Mouse (Mus musculus) c-Kit-positive CD71-positive TER-119-negative erythroid progenitor cells, embryonic 14.5 days (primary cell): ENCODE measurements around the gene Ddx4.
"Not testable (repeated sequence)": the region's sequence is repeated elsewhere in the genome, so short reads cannot be mapped to it uniquely, and the experiment has no call there.

Experiments
- DNase-seq: peaks from one replicate; pipeline ENCODE4 v3.0.0-alpha.2; 2013; ENCODE audit warnings: low read depth

Ddx4 gene

GRCm38 (mm10) chr13:112636498-112636897, 15.8 kb downstream of the Ddx4 start:
- no peak for DNase-seq

- DNase-seq, result no peak
These were observed 17.0 kb downstream of the Ddx4 start for GRCm38 (mm10) chr13:112635174-112635837.

GRCm38 (mm10) chr13:112625566-112625965, 26.7 kb downstream of the Ddx4 start:
- DNase-seq, result no peak

GRCm38 (mm10) chr13:112624622-112625021, 27.7 kb downstream of the Ddx4 start:
- no peak for DNase-seq

GRCm38 (mm10) chr13:112623656-112624055, 28.6 kb downstream of the Ddx4 start:
- no peak for DNase-seq

- DNase-seq, result no peak
These were observed 30.7 kb downstream of the Ddx4 start for GRCm38 (mm10) chr13:112621592-112621991.

GRCm38 (mm10) chr13:112608606-112609005, 43.7 kb downstream of the Ddx4 start:
- no peak for DNase-seq

- DNase-seq, result no peak
These were observed 47.9 kb downstream of the Ddx4 start for GRCm38 (mm10) chr13:112604411-112604810.

- no peak for DNase-seq
These were observed 48.4 kb downstream of the Ddx4 start for GRCm38 (mm10) chr13:112603839-112604238.

- DNase-seq, result no peak
These were observed 49.7 kb downstream of the Ddx4 start for GRCm38 (mm10) chr13:112602607-112603006.

- DNase-seq, result not testable (repeated sequence)
These were observed 58.0 kb downstream of the Ddx4 start, which contains the start of gene Il31ra for GRCm38 (mm10) chr13:112594260-112594659. Gene Il31ra (minus strand): TSS chr13:112594360.

GRCm38 (mm10) chr13:112590254-112590653, 62.0 kb downstream of the Ddx4 start:
- DNase-seq, result no peak

GRCm38 (mm10) chr13:112589625-112590024, 62.6 kb downstream of the Ddx4 start:
- DNase-seq, result no peak

GRCm38 (mm10) chr13:112584556-112585237, 67.6 kb downstream of the Ddx4 start:
- DNase-seq, result no peak

GRCm38 (mm10) chr13:112582291-112582690, 70.0 kb downstream of the Ddx4 start:
- DNase-seq, result no peak

- no peak for DNase-seq
These were observed 70.5 kb downstream of the Ddx4 start for GRCm38 (mm10) chr13:112581796-112582195.

GRCm38 (mm10) chr13:112580590-112581320, 71.5 kb downstream of the Ddx4 start:
- DNase-seq, result no peak

GRCm38 (mm10) chr13:112578041-112578440, 74.2 kb downstream of the Ddx4 start:
- not testable (repeated sequence) for DNase-seq

GRCm38 (mm10) chr13:112573800-112574199, 78.5 kb downstream of the Ddx4 start:
- DNase-seq, result no peak

- no peak for DNase-seq
These were observed 81.5 kb downstream of the Ddx4 start for GRCm38 (mm10) chr13:112570768-112571167.

GRCm38 (mm10) chr13:112569606-112570005, 82.7 kb downstream of the Ddx4 start:
- no peak for DNase-seq

GRCm38 (mm10) chr13:112560554-112561138, 91.6 kb downstream of the Ddx4 start:
- DNase-seq, result no peak
